Mouse (Mus musculus): ENCODE data around the gene Zfp526.
A peak's percentile ranks its signal among the peaks of the same experiment; 100 is the strongest.

Zfp526 gene

GRCm38 (mm10) chr7:25209161-25209622 lies 12.0 kb upstream of the Zfp526 start:
- DNase-seq (ENCODE audit: low spot score in 2 of 2) = no peak

DNA sequence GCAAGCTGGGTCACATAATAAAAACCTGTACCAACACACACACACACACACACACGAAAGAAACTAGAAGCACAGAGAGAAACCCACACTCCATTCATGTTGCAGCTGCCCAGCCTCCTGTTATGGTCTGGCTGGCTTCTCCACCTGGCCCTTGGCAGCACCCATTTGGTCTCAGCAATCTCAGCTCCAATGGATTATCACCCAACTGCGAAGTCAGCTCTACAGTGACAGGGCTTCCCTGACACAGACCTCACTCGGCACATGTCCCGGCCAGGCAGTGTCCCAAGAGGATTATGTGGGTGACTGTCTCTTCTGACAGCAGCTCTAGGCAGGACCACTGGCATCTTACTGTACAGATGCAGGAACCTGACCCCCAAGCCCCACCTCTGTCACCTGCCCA lies 10.7 kb upstream of the Zfp526 start:
- DNase-seq (ENCODE audit: low spot score in 2 of 2) = no peak

- no peak for DNase-seq (ENCODE audit: low spot score in 2 of 2)
Measured at GRCm38 (mm10) chr7:25213099-25213498, 8.1 kb upstream of the Zfp526 start.

DNA sequence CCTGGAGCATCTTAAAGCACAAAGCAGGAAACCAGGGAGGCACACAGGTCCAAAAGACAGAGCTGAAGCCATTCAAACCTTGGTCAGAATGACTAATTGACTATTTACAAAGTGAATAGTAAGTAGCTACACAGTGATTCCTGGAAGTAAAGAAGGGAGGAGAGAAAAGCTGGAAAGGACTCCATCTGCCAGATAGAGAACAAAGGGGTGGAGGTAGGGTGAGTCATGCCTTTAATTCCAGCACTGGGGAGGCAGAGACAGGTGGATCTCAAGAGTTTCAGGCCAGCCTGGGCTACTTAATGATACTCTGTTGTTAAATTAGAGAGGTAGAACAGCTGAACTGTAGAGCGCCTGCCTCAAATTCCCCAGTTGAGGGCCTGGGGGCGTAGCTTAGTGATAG lies 7.1 kb upstream of the Zfp526 start:
- no peak for DNase-seq (ENCODE audit: low spot score in 2 of 2)

- DNase-seq (ENCODE audit: low spot score in 2 of 2) = no peak
Measured at GRCm38 (mm10) chr7:25217653-25218395, 3.4 kb upstream of the Zfp526 start.

- DNase-seq (ENCODE audit: low spot score in 2 of 2) = peak in 1 of 2 experiments; percentile 53
Measured at GRCm38 (mm10) chr7:25218705-25219415, 2.4 kb upstream of the Zfp526 start.

DNA sequence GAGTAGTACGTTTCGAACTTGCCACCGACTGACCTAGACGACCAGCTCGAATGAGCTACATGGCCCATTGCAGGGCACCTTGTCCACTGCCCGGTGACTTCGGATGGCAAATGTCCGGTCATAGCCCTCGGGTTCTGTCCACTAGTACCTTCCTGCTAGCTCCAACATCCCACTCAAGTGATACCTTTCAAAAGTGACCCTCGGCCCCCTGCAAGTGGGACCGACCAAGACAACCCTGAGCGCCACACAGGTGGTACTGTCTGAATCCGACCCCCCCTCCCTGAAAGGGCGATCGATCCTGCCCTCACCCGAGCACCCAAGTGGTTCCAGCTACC lies 1.8 kb upstream of the Zfp526 start:
- DNase-seq (ENCODE audit: low spot score in 2 of 2) = no peak

GRCm38 (mm10) chr7:25219756-25220456 lies 1.3 kb upstream of the Zfp526 start:
- DNase-seq (ENCODE audit: low spot score in 2 of 2) = peak; percentile 88 to 94

GRCm38 (mm10) chr7:25220457-25221101 lies 646 bp upstream of the Zfp526 start, which contains the start of gene Dedd2:
Gene Dedd2, minus strand, starts transcription at chr7:25220615.
- no peak for DNase-seq (ENCODE audit: low spot score in 2 of 2)

DNA sequence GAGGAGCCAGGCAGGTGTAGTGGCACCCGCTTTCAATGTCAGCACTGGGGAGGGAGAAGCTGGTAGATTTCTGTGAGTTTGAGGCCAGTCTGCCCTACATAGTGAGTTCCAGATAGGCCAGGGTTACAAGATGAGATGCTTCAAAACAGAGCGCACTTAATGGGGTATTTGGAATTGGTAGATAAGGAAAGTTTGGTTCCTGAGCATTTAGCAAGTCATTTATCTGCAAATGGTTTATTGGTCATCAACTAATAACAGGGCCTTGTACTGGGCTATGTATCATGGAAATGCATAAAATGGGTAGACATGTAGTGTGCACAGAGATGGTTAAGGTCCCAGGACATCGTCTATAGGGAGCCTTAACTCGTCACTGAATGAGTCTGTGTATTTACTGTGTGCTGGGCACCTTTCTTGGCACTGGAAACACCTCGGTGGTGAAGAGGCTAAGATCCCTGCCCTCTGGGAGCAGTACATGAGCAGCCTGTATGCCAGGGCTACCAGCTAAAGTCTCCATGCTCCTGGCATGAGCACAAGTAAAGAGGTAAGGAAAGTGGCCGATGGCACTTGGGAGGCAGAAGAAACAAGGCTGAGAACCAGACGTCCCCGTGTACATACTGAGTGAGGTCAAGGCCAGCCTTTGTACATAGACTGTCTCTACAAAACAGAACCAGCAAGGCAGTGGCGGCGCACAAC lies 1.2 kb downstream of the Zfp526 start:
- no peak for DNase-seq (ENCODE audit: low spot score in 2 of 2)

GRCm38 (mm10) chr7:25227523-25228300 lies 6.5 kb downstream of the Zfp526 start:
- no peak for DNase-seq (ENCODE audit: low spot score in 2 of 2)

GRCm38 (mm10) chr7:25230690-25231285 lies 9.6 kb downstream of the Zfp526 start:
- DNase-seq (ENCODE audit: low spot score in 2 of 2) = no peak

GRCm38 (mm10) chr7:25232101-25232648 lies 10.9 kb downstream of the Zfp526 start:
- no peak for DNase-seq (ENCODE audit: low spot score in 2 of 2)

GRCm38 (mm10) chr7:25233061-25233460 lies 11.8 kb downstream of the Zfp526 start:
- no peak for DNase-seq (ENCODE audit: low spot score in 2 of 2)

- DNase-seq (ENCODE audit: low spot score in 2 of 2) = no peak
Measured at GRCm38 (mm10) chr7:25235526-25235925, 14.3 kb downstream of the Zfp526 start.

DNA sequence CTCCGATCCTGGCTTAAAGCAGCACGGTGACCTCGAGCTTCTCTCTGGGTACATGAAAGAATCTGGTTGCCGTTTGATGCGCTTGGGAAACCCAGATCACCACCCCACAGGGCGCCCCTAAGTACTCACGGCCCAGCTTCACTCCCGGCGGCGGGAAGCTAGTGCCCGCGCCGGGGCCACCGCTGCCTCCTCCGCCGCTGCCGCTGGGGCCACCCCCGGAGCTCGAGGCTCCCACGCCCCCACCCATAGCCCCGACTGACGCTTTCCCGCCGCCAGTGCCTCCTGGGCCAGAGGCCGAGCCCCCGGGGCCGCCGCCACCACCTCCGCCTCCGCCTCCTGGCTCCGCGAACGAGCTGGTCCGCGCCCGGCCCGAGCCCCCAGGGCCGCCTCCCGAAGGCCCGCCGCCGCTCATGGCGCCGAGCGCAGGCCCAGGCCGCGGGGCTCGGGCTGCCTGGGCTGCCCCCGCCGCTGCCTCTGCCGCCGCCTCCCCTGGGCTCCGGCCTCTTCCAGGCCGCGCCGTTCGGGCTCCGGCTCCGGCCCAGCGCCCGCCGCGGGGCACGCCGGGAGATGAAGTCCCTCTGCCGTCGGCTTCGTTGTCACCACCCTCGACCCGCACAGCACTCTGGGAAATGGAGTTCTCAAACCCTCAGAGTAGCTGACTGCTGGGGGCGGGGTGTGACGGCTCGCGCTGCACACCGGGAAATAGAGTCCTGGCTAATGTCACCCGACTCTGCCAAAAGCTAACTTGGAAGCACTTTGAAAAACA lies 16.2 kb downstream of the Zfp526 start, which contains the start of gene Gsk3a:
Gsk3a (minus strand) TSS at position 603 of the 766 bp plus-strand sequence.
- DNase-seq (ENCODE audit: low spot score in 2 of 2) = peak; percentile 95 to 98

DNA sequence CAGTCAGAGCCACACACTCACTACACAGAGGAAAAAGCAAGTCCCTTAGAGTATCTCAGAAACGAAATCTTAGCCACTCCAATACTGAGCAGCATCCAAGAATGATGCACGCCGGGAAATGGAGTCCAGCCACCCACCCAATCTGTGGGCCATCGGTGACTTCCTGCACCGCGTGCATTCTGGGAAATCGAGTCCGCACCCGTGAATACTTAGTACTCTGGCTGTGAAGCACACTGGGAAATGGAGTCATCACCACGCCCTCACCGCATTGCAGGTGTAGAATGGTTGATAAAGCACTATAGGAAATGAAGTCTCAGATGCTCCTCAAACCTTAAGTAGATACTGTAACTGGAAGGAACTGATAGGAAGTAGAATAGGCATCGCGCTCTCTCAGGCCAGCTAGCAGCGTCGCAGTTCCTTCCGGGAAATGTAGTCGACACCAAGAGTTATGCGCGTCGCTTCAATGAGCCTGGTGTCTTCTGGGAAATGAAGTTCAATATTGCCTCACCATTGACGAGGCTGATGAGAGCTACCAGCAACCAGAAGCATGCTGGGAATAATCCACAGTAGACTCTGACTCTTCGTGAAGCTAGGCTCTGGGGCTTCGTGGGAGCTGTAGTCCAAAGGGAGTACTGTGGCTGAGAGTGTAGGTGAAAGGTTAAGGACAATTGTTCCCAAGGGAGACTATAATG lies 16.9 kb downstream of the Zfp526 start:
- peak; percentile 85 to 87 for DNase-seq (ENCODE audit: low spot score in 2 of 2)

DNA sequence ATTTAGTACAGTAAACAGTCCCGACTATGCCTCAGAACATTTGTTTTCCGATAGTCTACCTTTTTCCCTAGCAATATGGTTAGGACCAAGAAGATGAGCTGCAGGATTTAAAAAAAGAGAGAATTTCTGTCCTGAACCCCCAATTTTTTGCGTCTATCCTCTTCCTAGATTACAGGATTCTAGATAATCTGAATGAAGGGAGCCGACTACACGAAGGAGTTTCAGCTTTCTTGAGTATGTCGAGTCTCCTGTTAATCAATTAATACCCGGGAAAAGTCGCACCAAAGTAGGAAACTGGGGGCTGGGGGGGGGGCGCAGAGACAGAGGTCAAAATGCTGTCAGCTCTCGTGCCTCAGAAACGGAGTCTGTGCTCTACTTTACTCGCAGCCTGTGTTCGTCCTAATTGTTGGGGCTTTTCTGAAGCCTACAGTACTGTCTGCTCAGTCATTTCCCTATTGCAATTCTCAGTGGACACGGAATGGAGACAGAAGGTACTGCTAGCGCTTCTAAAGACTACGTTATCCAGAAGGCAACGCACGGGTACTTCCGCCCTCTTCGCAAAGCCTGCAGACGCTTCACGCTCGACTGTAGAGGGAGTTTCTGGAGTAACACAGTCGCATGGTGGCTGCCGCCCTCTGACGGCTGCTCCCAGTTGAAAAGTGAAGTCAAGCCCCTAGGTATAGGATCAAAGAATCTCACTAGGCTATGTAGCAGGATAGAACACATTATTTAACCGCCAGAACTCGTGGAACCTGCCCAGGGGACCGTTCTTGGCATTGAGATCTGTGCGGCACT lies 17.8 kb downstream of the Zfp526 start:
- DNase-seq (ENCODE audit: low spot score in 2 of 2) = peak; percentile 78 to 82
